Mouse (Mus musculus) myocyte (in vitro differentiated cells): ENCODE measurements at regions not wholly inside any gene's neighbourhood (a gene's known extent, or its start where the extent isn't known, plus 50 kb on each side); places are given as distances from the start of the nearest gene placed in this dataset.

Source experiments
- H3K27me3 ChIP-seq: one replicate; pipeline ENCODE4 v1.6.1; 2011; ENCODE audit not compliant: control insufficient read depth, insufficient read depth, insufficient read length
- H3K36me3 ChIP-seq: one replicate; pipeline ENCODE4 v1.6.1; 2011; ENCODE audit not compliant: control insufficient read depth, insufficient read depth
- H3K4me2 ChIP-seq: one replicate; pipeline ENCODE4 v1.6.1; 2011; ENCODE audit warnings: low read depth, control low read depth
- H3K4me3 ChIP-seq: one replicate; pipeline ENCODE4 v1.5.1; 2011; ENCODE audit warnings: mild to moderate bottlenecking, control low read depth, moderate library complexity
- H3K79me2 ChIP-seq: one replicate; pipeline ENCODE4 v1.6.1; 2011; ENCODE audit not compliant: control insufficient read depth, insufficient read depth
- H3ac ChIP-seq: one replicate; pipeline ENCODE4 v1.6.1; 2011; ENCODE audit not compliant: control insufficient read depth, insufficient read length
- CEBPB ChIP-seq: IDR thresholded peaks from 2 replicates; pipeline ENCODE4 v1.6.1; 2011; ENCODE audit warnings: mild to moderate bottlenecking, moderate library complexity; ENCODE audit not compliant: poor library complexity, insufficient read depth, severe bottlenecking
- E2F4 ChIP-seq: IDR thresholded peaks from one replicate; pipeline ENCODE4 v1.6.1; 2011; ENCODE audit warnings: mild to moderate bottlenecking, control low read depth, moderate library complexity; ENCODE audit not compliant: insufficient read depth
- MAX ChIP-seq: IDR thresholded peaks from one replicate; pipeline ENCODE4 v1.6.1; 2011; ENCODE audit warnings: low read depth, mild to moderate bottlenecking, control low read depth
- MYOD1 ChIP-seq, 3 experiments: IDR thresholded peaks; one replicate each; pipeline ENCODE4 v1.6.1; 2011; ENCODE audit warnings: control low read depth in 2 of 3, low read depth in 2 of 3, mild to moderate bottlenecking in 2 of 3, moderate library complexity in 1 of 3; ENCODE audit not compliant: insufficient read length in 2 of 3, control insufficient read depth in 1 of 3
- MYOG ChIP-seq, 3 experiments: IDR thresholded peaks; one replicate each; pipeline ENCODE4 v1.6.1; 2011; ENCODE audit warnings: control low read depth in 2 of 3, low read depth in 2 of 3, mild to moderate bottlenecking in 2 of 3; ENCODE audit not compliant: insufficient read length in 2 of 3, control insufficient read depth in 1 of 3, insufficient read depth in 1 of 3
- POLR2A ChIP-seq: IDR thresholded peaks from one replicate; pipeline ENCODE4 v1.6.1; 2011; ENCODE audit warnings: low read depth, mild to moderate bottlenecking, control low read depth, moderate library complexity; ENCODE audit not compliant: insufficient read length
- POLR2AphosphoS2 ChIP-seq: IDR thresholded peaks from one replicate; pipeline ENCODE4 v1.6.1; 2011; ENCODE audit warnings: low read depth, control low read depth; ENCODE audit not compliant: insufficient read length
- REST ChIP-seq: IDR thresholded peaks from one replicate; pipeline ENCODE4 v1.6.1; 2011; ENCODE audit warnings: mild to moderate bottlenecking, control low read depth, moderate library complexity; ENCODE audit not compliant: insufficient read depth, insufficient read length
- SRF ChIP-seq: IDR thresholded peaks from one replicate; pipeline ENCODE4 v1.6.1; 2011; ENCODE audit warnings: low read depth; ENCODE audit not compliant: control insufficient read depth, insufficient read length
- TCF12 ChIP-seq: IDR thresholded peaks from one replicate; pipeline ENCODE4 v1.6.1; 2011; ENCODE audit warnings: mild to moderate bottlenecking, control low read depth; ENCODE audit not compliant: poor library complexity, insufficient read depth, severe bottlenecking
- TCF3 ChIP-seq: IDR thresholded peaks from one replicate; pipeline ENCODE4 v1.6.1; 2011; ENCODE audit warnings: low read depth, control low read depth; ENCODE audit not compliant: insufficient read length
- USF1 ChIP-seq: IDR thresholded peaks from one replicate; pipeline ENCODE4 v1.6.1; 2011; ENCODE audit warnings: low read depth, mild to moderate bottlenecking, control low read depth, moderate library complexity

DNA sequence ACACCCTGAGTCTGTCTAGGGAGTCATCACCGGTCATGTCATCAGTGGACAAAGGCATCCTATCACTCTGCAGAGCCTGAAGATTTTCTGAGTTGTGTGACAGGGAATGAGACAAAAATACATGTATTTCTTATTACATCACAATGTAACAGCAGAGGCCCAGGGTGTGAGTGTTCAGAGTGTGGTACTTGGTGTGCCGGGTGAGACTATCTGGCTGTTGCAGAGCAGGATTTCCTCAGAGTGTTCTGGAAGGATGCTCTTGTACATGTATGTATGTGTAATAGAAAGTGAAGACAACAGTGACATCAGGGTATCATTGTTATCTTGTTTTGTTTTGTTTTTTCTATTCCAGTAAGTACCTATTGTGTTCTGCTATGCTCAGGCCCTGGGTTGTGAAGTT is 87.7 kb downstream of the Rhob start:
- Histone ChIP-seq H3K36me3 (no peaks in the 10 kb centered on the region), H3K79me2 (no peaks in the 10 kb centered on the region), H3K27me3 (no peaks in the 10 kb centered on the region), H3ac (no peak overlapping the region), H3K4me3 (no peak overlapping the region), H3K4me2 (no peak overlapping the region)
- TF ChIP-seq POLR2A (no peak), SRF (no peak), CEBPB (no peak), E2F4 (no peak), POLR2AphosphoS2 (no peak), MYOG (IDR thresholded peaks at IDR 0.05; ENCODE audit: control insufficient read depth in 1 of 3, insufficient read depth in 1 of 3, insufficient read length in 2 of 3, low read depth in 2 of 3) (no peak), USF1 (no peak), MAX (no peak), TCF12 (no peak)

DNA sequence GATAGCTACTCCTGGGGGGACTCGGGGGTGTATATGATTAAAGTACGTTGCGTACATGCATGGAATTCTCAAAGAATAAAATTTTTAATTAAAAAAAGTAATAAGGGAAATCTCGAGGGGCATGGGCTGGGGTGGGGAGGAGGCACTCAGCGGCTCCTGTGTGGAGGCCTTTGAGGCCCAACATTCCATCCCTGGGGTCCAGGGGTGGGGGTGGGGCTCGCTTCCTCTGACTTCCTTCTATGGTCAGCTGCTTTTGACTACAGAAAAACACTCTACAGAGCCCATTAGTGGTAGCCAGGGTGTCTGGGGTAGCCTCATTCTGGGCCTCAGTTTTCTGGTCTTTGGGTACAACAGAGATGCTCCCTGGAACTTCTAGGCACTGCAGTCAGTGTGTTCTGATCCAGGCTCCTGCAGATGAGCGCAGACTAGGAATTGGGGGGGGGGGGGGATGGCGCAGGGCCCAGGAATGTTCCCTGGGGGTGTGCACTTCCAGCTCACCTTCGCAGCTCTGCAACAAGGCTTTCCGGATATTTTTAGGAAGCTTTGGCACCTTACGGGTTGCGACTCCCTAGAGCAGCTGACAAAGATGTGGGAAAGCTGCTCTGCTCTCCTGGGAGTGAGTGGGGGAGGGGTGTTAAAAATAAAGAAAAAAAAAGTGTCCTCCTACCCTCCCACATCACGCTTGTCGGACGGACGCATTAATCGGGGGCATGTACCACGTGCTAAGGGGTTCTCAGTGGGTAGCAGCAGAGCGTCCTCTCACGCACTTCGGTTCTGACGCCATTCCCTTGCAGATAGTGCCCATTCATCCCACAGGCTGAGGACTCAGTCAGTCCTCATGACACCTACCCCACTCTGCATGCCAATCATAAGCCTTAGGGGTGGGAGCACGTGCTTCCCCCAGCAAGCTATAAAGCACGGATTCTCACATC is 89.1 kb downstream of the Rhob start:
- Histone ChIP-seq H3K4me3 (no peak overlapping the region), H3ac (no peak overlapping the region), H3K27me3 (no peaks in the 10 kb centered on the region), H3K36me3 (no peaks in the 10 kb centered on the region), H3K4me2 (no peak overlapping the region), H3K79me2 (no peaks in the 10 kb centered on the region)
- TF ChIP-seq MYOD1 (IDR thresholded peaks at IDR 0.05; ENCODE audit: control insufficient read depth in 1 of 3, insufficient read length in 2 of 3, low read depth in 2 of 3) = no peak
- no peak for TF ChIP-seq MAX
- no peak for TF ChIP-seq SRF
- no peak for TF ChIP-seq USF1
- no peak for TF ChIP-seq POLR2A
- no peak for TF ChIP-seq POLR2AphosphoS2
- TF ChIP-seq CEBPB = no peak
- TF ChIP-seq TCF3 = no peak
- TF ChIP-seq REST = no peak
- TF ChIP-seq E2F4 = no peak
- no peak for TF ChIP-seq MYOG (IDR thresholded peaks at IDR 0.05; ENCODE audit: control insufficient read depth in 1 of 3, insufficient read depth in 1 of 3, insufficient read length in 2 of 3, low read depth in 2 of 3)
- TF ChIP-seq TCF12 = no peak

DNA sequence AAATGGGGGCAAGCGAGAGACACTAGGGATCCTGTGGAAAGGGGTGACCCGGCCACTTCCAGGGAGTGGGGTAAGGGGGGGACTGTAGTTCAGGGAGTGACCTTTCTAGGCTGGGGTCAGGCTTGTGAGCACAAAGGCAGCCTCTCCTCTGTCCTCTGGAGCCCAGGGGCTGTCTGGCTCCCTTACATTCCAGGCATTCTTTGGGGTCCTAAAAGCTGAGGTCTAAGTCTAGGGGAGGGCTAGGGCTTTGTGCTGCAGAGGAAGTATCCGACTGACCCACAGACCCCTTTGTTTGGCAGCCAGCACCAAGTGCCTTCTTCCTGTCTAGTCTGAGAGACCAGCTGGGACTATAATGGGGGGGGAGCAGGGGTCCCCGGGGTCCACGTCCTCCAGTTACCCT is 88.9 kb downstream of the Hs1bp3 start:
- H3ac ChIP-seq = no peak overlapping the region
- H3K27me3 ChIP-seq = no peaks in the 10 kb centered on the region
- no peaks in the 10 kb centered on the region for H3K79me2 ChIP-seq
- H3K4me3 ChIP-seq = no peak overlapping the region
- H3K36me3 ChIP-seq = no peaks in the 10 kb centered on the region
- H3K4me2 ChIP-seq = no peak overlapping the region
- TF ChIP-seq POLR2A = no peak
- no peak for TF ChIP-seq TCF3
- TF ChIP-seq REST = no peak
- no peak for TF ChIP-seq MAX
- no peak for TF ChIP-seq MYOD1 (IDR thresholded peaks at IDR 0.05; ENCODE audit: control insufficient read depth in 1 of 3, insufficient read length in 2 of 3, low read depth in 2 of 3)
- no peak for TF ChIP-seq SRF
- no peak for TF ChIP-seq TCF12
- no peak for TF ChIP-seq USF1
- TF ChIP-seq CEBPB = no peak
- TF ChIP-seq E2F4 = no peak
- no peak for TF ChIP-seq POLR2AphosphoS2
- TF ChIP-seq MYOG (IDR thresholded peaks at IDR 0.05; ENCODE audit: control insufficient read depth in 1 of 3, insufficient read depth in 1 of 3, insufficient read length in 2 of 3, low read depth in 2 of 3) = no peak

DNA sequence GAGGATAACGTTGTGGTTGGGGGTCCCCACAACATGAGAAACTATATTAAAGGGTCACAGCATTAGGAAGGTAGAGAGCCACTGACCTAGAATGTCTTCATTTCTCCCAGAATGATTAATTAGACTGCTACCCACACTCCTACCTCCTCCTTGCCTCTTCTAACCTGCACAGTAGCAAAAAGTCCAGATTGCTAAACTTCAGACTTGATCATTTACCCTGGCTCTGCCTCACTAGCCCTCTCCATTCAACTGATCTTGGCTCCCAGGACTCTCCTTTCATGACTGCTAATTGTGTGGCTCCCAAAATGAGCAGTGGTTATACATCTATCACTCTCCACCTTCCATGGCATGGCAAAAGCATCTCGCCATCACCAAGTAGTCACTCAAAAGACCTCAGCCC is 88.1 kb downstream of the Hs1bp3 start:
- Histone ChIP-seq H3K79me2 (no peaks in the 10 kb centered on the region), H3K27me3 (no peaks in the 10 kb centered on the region), H3K4me3 (no peak overlapping the region), H3K36me3 (no peaks in the 10 kb centered on the region), H3K4me2 (no peak overlapping the region), H3ac (no peak overlapping the region)
- TF ChIP-seq POLR2A (no peak), E2F4 (no peak), MAX (no peak), USF1 (no peak), TCF12 (no peak), MYOG (IDR thresholded peaks at IDR 0.05; ENCODE audit: control insufficient read depth in 1 of 3, insufficient read depth in 1 of 3, insufficient read length in 2 of 3, low read depth in 2 of 3) (no peak), TCF3 (no peak), CEBPB (no peak), SRF (no peak), REST (no peak), POLR2AphosphoS2 (no peak), MYOD1 (IDR thresholded peaks at IDR 0.05; ENCODE audit: control insufficient read depth in 1 of 3, insufficient read length in 2 of 3, low read depth in 2 of 3) (no peak)
